Mouse (Mus musculus) testis, adult 2 months (tissue): ENCODE measurements at regions not wholly inside any gene's neighbourhood (a gene's known extent, or its start where the extent isn't known, plus 50 kb on each side); places are given as distances from the start of the nearest gene placed in this dataset.

Source experiments
- H3K27ac ChIP-seq: fragments of 200-500 bp; 2 replicates; pipeline ENCODE4 v1.5.1; 2012; ENCODE audit warnings: low read depth, low read length; ENCODE audit not compliant: control insufficient read depth, insufficient read depth
- H3K27me3 ChIP-seq: fragments of 200-500 bp; 2 replicates; pipeline ENCODE4 v1.6.1; 2012; ENCODE audit warnings: mild to moderate bottlenecking, low read length, moderate library complexity; ENCODE audit not compliant: control insufficient read depth, insufficient read depth
- H3K36me3 ChIP-seq: fragments of 200-500 bp; 2 replicates; pipeline ENCODE4 v1.6.1; 2012; ENCODE audit warnings: mild to moderate bottlenecking, low read length; ENCODE audit not compliant: control insufficient read depth, insufficient read depth
- H3K4me1 ChIP-seq: fragments of 200-500 bp; 2 replicates; pipeline ENCODE4 v1.6.1; 2012; ENCODE audit warnings: low read length; ENCODE audit not compliant: control insufficient read depth, insufficient read depth
- H3K4me3 ChIP-seq: fragments of 200-500 bp; 2 replicates; pipeline ENCODE4 v1.5.1; 2012; ENCODE audit warnings: low read depth, mild to moderate bottlenecking, low read length, moderate library complexity, mixed read lengths; ENCODE audit not compliant: control insufficient read depth
- CTCF ChIP-seq: fragments of 200-500 bp; IDR thresholded peaks from 2 replicates; pipeline ENCODE4 v1.5.1; 2012; ENCODE audit warnings: low read depth, mild to moderate bottlenecking, inconsistent platforms, low read length, moderate library complexity; ENCODE audit not compliant: control insufficient read depth, insufficient read depth, insufficient replicate concordance
- POLR2A ChIP-seq: fragments of 200-500 bp; IDR thresholded peaks from 2 replicates; pipeline ENCODE4 v1.6.1; 2012; ENCODE audit warnings: low read depth, mild to moderate bottlenecking, inconsistent platforms, low read length, moderate library complexity; ENCODE audit not compliant: control insufficient read depth

GRCm38 (mm10) chr9:85596959-85597358 is 152.2 kb downstream of the Ibtk start:
- no peak overlapping the region for H3K4me3 ChIP-seq
- no peak overlapping the region for H3K27ac ChIP-seq
- TF ChIP-seq CTCF: no peak
- no peak for TF ChIP-seq POLR2A
- H3K4me1 ChIP-seq: no peaks in the 10 kb centered on the region
- H3K36me3 ChIP-seq: no peaks in the 10 kb centered on the region
- H3K27me3 ChIP-seq: no peaks in the 10 kb centered on the region

DNA sequence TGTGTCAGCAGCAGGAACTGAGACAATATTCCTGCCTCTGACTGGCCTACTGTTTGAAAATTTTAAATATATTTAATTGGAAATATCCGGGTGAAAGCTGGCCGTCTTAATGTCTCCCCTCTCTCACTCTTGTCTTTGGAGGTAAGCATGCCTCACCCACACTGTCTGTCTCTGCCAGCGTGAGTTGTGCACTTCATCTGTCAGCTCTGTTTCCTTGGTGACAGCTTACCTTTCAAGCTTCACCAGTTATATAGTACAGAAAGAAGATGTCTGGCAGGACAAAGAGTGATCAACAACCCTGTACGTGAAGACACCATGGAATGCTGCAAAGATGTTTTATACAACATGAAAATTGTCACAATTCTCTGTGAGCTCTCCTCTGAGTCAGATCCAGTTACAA is 155.3 kb downstream of the Ibtk start:
- Histone ChIP-seq H3K4me3 (no peak overlapping the region), H3K36me3 (no peaks in the 10 kb centered on the region), H3K4me1 (no peaks in the 10 kb centered on the region), H3K27ac (no peak overlapping the region), H3K27me3 (no peaks in the 10 kb centered on the region)
- TF ChIP-seq POLR2A: no peak
- no peak for TF ChIP-seq CTCF

DNA sequence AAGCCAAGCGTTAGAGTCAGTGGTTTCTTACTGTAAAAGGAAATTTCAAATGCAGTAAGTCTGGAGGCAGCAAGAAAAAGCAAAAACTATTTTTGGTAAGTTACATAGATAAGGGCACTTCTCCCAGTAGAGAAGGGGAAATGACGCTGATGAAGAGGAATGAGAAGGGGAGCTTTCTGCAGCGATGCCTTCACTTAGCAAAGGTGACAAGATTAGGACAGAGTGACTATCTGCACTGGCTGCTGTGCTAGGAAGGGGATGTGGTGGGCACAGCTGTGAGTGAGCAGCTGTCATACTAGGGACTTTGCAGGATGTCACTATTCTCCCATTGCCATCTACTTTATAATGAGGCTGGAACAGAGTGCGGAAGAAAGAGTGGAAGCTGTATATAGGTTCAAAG is 156.5 kb downstream of the Ibtk start:
- Histone ChIP-seq H3K4me3 (no peak overlapping the region), H3K36me3 (no peaks in the 10 kb centered on the region), H3K27me3 (no peaks in the 10 kb centered on the region), H3K27ac (no peak overlapping the region), H3K4me1 (no peaks in the 10 kb centered on the region)
- no peak for TF ChIP-seq POLR2A
- no peak for TF ChIP-seq CTCF

- Histone ChIP-seq H3K36me3 (no peaks in the 10 kb centered on the region), H3K4me3 (no peak overlapping the region), H3K27ac (no peak overlapping the region), H3K4me1 (no peaks in the 10 kb centered on the region), H3K27me3 (no peaks in the 10 kb centered on the region)
- TF ChIP-seq CTCF (no peak), POLR2A (no peak)
These were observed 159.9 kb downstream of the Ibtk start for GRCm38 (mm10) chr9:85589210-85589609.

- Histone ChIP-seq H3K36me3 (no peaks in the 10 kb centered on the region), H3K27me3 (no peaks in the 10 kb centered on the region), H3K4me3 (no peak overlapping the region), H3K4me1 (no peaks in the 10 kb centered on the region), H3K27ac (no peak overlapping the region)
- TF ChIP-seq CTCF (no peak), POLR2A (no peak)
These were observed 161.1 kb downstream of the Ibtk start for GRCm38 (mm10) chr9:85588077-85588476.

DNA sequence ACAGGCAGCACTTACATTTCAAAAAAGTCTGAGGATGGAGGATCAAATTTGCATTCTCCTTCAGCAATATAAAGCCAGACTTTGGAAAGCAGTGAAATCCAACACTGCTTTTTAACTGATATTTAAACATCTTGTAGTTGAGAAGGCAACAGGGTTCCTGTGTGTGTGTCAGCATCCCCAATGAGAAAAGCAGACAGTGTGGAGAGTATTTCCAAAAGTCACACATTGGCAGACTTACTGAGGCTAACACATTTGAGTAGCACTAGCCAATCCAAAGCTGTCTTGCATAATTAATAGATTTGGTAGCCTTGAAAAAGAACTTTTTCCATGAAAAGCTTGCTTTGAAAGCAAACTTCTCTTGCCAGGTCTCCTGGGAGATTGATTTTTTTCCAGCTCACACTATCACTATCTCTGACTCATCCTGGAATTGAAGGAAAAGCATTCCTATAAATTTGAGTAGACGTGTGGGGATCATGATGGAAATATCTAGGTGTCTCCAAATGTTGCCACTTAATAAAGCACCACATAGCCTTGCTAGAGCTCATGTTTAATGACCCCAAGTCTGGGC is 168.0 kb downstream of the Ibtk start:
- H3K27ac ChIP-seq: no peak overlapping the region
- H3K4me1 ChIP-seq: no peaks in the 10 kb centered on the region
- H3K4me3 ChIP-seq: no peak overlapping the region
- TF ChIP-seq CTCF (no peak), POLR2A (no peak)
- no peaks in the 10 kb centered on the region for H3K27me3 ChIP-seq
- H3K36me3 ChIP-seq: no peaks in the 10 kb centered on the region

GRCm38 (mm10) chr9:85577812-85578211 is 171.3 kb downstream of the Ibtk start:
- Histone ChIP-seq H3K4me3 (no peak overlapping the region), H3K27ac (no peak overlapping the region), H3K36me3 (no peaks in the 10 kb centered on the region), H3K4me1 (no peaks in the 10 kb centered on the region), H3K27me3 (no peaks in the 10 kb centered on the region)
- TF ChIP-seq POLR2A: no peak
- no peak for TF ChIP-seq CTCF

- no peak overlapping the region for H3K4me3 ChIP-seq
- TF ChIP-seq CTCF (no peak), POLR2A (no peak)
These were observed 171.8 kb downstream of the Ibtk start for GRCm38 (mm10) chr9:85577338-85577737.

More at GRCm38 (mm10) chr9:85577338-85577737, 171.8 kb downstream of the Ibtk start:
- Histone ChIP-seq H3K36me3 (no peaks in the 10 kb centered on the region), H3K4me1 (no peaks in the 10 kb centered on the region), H3K27me3 (no peaks in the 10 kb centered on the region), H3K27ac (no peak overlapping the region)
